Mouse (Mus musculus): ENCODE measurements around the gene Defa23. TPM values are rescaled to one million over a fixed set of nuclear protein-coding genes. Genes with fewer than 3 reads are reported as not detected.
A peak's percentile ranks its signal among the peaks of the same experiment; 100 is the strongest.
"Not testable (repeated sequence)": the region's sequence is repeated elsewhere in the genome, so short reads cannot be mapped to it uniquely, and the experiment has no call there.

Defa23 gene
- total and polyA plus RNA-seq, 3 experiments: not detected

DNA sequence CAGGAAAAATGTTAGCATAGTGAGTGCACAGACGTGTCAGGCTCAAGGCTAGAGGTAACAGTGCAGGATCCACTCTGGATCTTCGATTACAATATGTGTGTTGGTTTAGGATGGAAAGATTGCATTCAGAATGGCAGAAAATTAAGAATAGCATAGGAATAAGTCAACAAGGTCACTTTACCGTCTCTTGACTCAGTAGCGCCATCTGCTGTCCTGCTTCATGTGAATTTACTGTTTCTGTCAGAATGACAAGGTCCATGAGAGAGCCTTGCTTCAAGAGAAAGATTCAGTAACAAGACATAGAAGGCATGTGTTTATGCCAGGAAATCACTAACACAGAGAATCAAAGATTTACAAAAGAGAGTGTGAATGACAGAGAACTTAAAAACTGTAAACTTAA, 38.3 kb downstream of the Defa23 start:
- TF ChIP-seq TAL1 (IDR thresholded peaks at IDR 0.05; ENCODE audit: low read length): no peak
- TF ChIP-seq MAFK (IDR thresholded peaks at IDR 0.05; ENCODE audit: borderline replicate concordance, low read depth, low read length): no peak
- TF ChIP-seq CTCF (IDR thresholded peaks at IDR 0.05 in 2 of 3, conservative IDR thresholded peaks at IDR 0.05 in 1 of 3; ENCODE audit: control insufficient read depth in 1 of 3, insufficient read depth in 1 of 3, low read depth in 2 of 3, low read length in 3 of 3, poor library complexity in 1 of 3, severe bottlenecking in 1 of 3): peak; percentile 38 to 55 (median 49)
- TF ChIP-seq BHLHE40 (IDR thresholded peaks at IDR 0.05; ENCODE audit: borderline replicate concordance, low read depth, low read length): no peak
- TF ChIP-seq CHD1 (IDR thresholded peaks at IDR 0.05; ENCODE audit: low read depth, low read length): no peak
- TF ChIP-seq ETS1 (IDR thresholded peaks at IDR 0.05; ENCODE audit: low read depth, low read length): no peak
- TF ChIP-seq RAD21 (IDR thresholded peaks at IDR 0.05; ENCODE audit: low read depth, low read length): peak; percentile 12
- no peak for TF ChIP-seq RCOR1 (IDR thresholded peaks at IDR 0.05; ENCODE audit: low read depth, low read length)
- TF ChIP-seq KAT2A (conservative IDR thresholded peaks at IDR 0.05; ENCODE audit: low read depth, low read length): no peak
- TF ChIP-seq SMC3 (IDR thresholded peaks at IDR 0.05; ENCODE audit: low read depth, low read length): peak; percentile 50
- TF ChIP-seq NELFE (IDR thresholded peaks at IDR 0.05; ENCODE audit: low read depth, low read length): no peak
- peak; percentile 50 for DNase-seq (ENCODE audit: low read depth, low spot score)
- Histone ChIP-seq H3K4me3 (ENCODE audit: control insufficient read depth in 1 of 2, insufficient read depth in 1 of 2, low read depth in 2 of 2, low read length in 2 of 2) (no peak overlapping the region), H3K4me1 (ENCODE audit: control insufficient read depth in 1 of 2, insufficient read depth in 2 of 2, low read length in 2 of 2) (no peaks in the 10 kb centered on the region), H3K27me3 (ENCODE audit: control insufficient read depth in 1 of 2, insufficient read depth in 2 of 2, low read length in 2 of 2) (no peaks in the 10 kb centered on the region), H3K9me3 (replicated peaks; ENCODE audit: insufficient read depth, low read length) (no peaks in the 10 kb centered on the region), H3K36me3 (ENCODE audit: control insufficient read depth in 1 of 2, insufficient read depth in 2 of 2, low read length in 2 of 2) (no peaks in the 10 kb centered on the region), H3K9ac (ENCODE audit: control insufficient read depth, low read depth, low read length, poor library complexity, severe bottlenecking) (no peak overlapping the region), H3K27ac (ENCODE audit: control insufficient read depth, low read depth, low read length) (no peak overlapping the region), H3K79me2 (ENCODE audit: control insufficient read depth, insufficient read depth, low read length, poor library complexity) (no peaks in the 10 kb centered on the region)

DNA sequence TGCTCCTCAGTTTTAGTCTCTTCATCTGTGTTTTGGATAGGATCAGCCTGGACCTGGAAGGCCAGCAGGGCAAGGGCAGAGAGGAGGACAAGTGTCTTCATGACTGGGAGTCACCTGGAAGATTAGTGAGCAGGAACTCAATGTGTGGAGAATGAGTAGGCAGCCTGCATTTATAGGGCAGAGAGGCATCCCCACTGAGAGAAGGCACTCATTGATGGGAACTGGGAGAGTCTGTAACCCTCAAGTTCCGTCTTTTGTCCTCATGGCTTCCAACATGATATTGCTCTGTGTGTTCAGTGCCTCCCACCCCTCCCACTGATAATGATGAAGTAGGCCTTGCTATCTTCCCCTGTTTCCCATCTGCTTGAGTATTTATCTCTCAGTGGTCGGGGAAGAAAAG, 41.1 kb downstream of the Defa23 start, which contains the start of gene Gm14851:
Gene Gm14851, minus strand, starts transcription at position 101 of the 400 bp plus-strand sequence.
- H3K9me3 ChIP-seq (replicated peaks; ENCODE audit: insufficient read depth, low read length); DNase-seq (ENCODE audit: low read depth, low spot score); H3K27ac ChIP-seq (ENCODE audit: control insufficient read depth, low read depth, low read length); H3K36me3 ChIP-seq (ENCODE audit: control insufficient read depth in 1 of 2, insufficient read depth in 2 of 2, low read length in 2 of 2); H3K27me3 ChIP-seq (ENCODE audit: control insufficient read depth in 1 of 2, insufficient read depth in 2 of 2, low read length in 2 of 2); H3K79me2 ChIP-seq (ENCODE audit: control insufficient read depth, insufficient read depth, low read length, poor library complexity); H3K4me3 ChIP-seq (ENCODE audit: control insufficient read depth in 1 of 2, insufficient read depth in 1 of 2, low read depth in 2 of 2, low read length in 2 of 2); H3K4me1 ChIP-seq (ENCODE audit: control insufficient read depth in 1 of 2, insufficient read depth in 2 of 2, low read length in 2 of 2); H3K9ac ChIP-seq (ENCODE audit: control insufficient read depth, low read depth, low read length, poor library complexity, severe bottlenecking): not testable (repeated sequence)

Other genes starting within 250 kb of the Defa23 start
- not detected in 2 replicates for gene Defb33, start 162.4 kb upstream of the Defa23 start, total RNA-seq (2012; rRNA removed)
- gene Defb33, start 162.4 kb upstream of the Defa23 start, polyA plus RNA-seq (2012; ENCODE audit: insufficient read depth in 1 of 2, insufficient read length in 2 of 2, low read depth in 1 of 2, low replicate concordance in 2 of 2, missing spikeins in 1 of 2): not detected
- not detected in 2 replicates for gene Gm15056, start 152.4 kb upstream of the Defa23 start, total RNA-seq (2012; rRNA removed)
- gene Gm15056, start 152.4 kb upstream of the Defa23 start, polyA plus RNA-seq (2012; ENCODE audit: insufficient read depth in 1 of 2, insufficient read length in 2 of 2, low read depth in 1 of 2, low replicate concordance in 2 of 2, missing spikeins in 1 of 2): not detected
- gene Gm6040, start 133.0 kb upstream of the Defa23 start, total RNA-seq (2012; rRNA removed): not detected in 2 replicates
- not detected for gene Gm6040, start 133.0 kb upstream of the Defa23 start, polyA plus RNA-seq (2012; ENCODE audit: insufficient read depth in 1 of 2, insufficient read length in 2 of 2, low read depth in 1 of 2, low replicate concordance in 2 of 2, missing spikeins in 1 of 2)
- not detected in 2 replicates for gene AY761185, start 110.3 kb upstream of the Defa23 start, total RNA-seq (2012; rRNA removed)
- gene AY761185, start 110.3 kb upstream of the Defa23 start, polyA plus RNA-seq (2012; ENCODE audit: insufficient read depth in 1 of 2, insufficient read length in 2 of 2, low read depth in 1 of 2, low replicate concordance in 2 of 2, missing spikeins in 1 of 2): not detected
- not detected in 2 replicates for gene Defa21, start 29.5 kb upstream of the Defa23 start, total RNA-seq (2012; rRNA removed)
- not detected for gene Defa21, start 29.5 kb upstream of the Defa23 start, polyA plus RNA-seq (2012; ENCODE audit: insufficient read depth in 1 of 2, insufficient read length in 2 of 2, low read depth in 1 of 2, low replicate concordance in 2 of 2, missing spikeins in 1 of 2)
- not detected in 2 replicates for gene Defa35, start 10.0 kb downstream of the Defa23 start, total RNA-seq (2012; rRNA removed)
- not detected for gene Defa35, start 10.0 kb downstream of the Defa23 start, polyA plus RNA-seq (2012; ENCODE audit: insufficient read depth in 1 of 2, insufficient read length in 2 of 2, low read depth in 1 of 2, low replicate concordance in 2 of 2, missing spikeins in 1 of 2)
- gene Defa25, start 29.4 kb downstream of the Defa23 start, total RNA-seq (2012; rRNA removed): not detected in 2 replicates
- gene Defa25, start 29.4 kb downstream of the Defa23 start, polyA plus RNA-seq (2012; ENCODE audit: insufficient read depth in 1 of 2, insufficient read length in 2 of 2, low read depth in 1 of 2, low replicate concordance in 2 of 2, missing spikeins in 1 of 2): not detected
- gene Gm14851, start 41.0 kb downstream of the Defa23 start, total RNA-seq (2012; rRNA removed): not detected in 2 replicates
- gene Gm14851, start 41.0 kb downstream of the Defa23 start, polyA plus RNA-seq (2012; ENCODE audit: insufficient read depth in 1 of 2, insufficient read length in 2 of 2, low read depth in 1 of 2, low replicate concordance in 2 of 2, missing spikeins in 1 of 2): not detected
- gene Defa30, start 79.6 kb downstream of the Defa23 start, total RNA-seq (2012; rRNA removed): not detected in 2 replicates
- gene Defa30, start 79.6 kb downstream of the Defa23 start, polyA plus RNA-seq (2012; ENCODE audit: insufficient read depth in 1 of 2, insufficient read length in 2 of 2, low read depth in 1 of 2, low replicate concordance in 2 of 2, missing spikeins in 1 of 2): not detected
- gene Defa22, start 107.2 kb downstream of the Defa23 start, total RNA-seq (2012; rRNA removed): not detected in 2 replicates
- gene Defa22, start 107.2 kb downstream of the Defa23 start, polyA plus RNA-seq (2012; ENCODE audit: insufficient read depth in 1 of 2, insufficient read length in 2 of 2, low read depth in 1 of 2, low replicate concordance in 2 of 2, missing spikeins in 1 of 2): not detected
- gene Defa31, start 136.6 kb downstream of the Defa23 start, total RNA-seq (2012; rRNA removed): not detected in 2 replicates
- not detected for gene Defa31, start 136.6 kb downstream of the Defa23 start, polyA plus RNA-seq (2012; ENCODE audit: insufficient read depth in 1 of 2, insufficient read length in 2 of 2, low read depth in 1 of 2, low replicate concordance in 2 of 2, missing spikeins in 1 of 2)
- gene Gm15293, start 146.5 kb downstream of the Defa23 start, total RNA-seq (2012; rRNA removed): not detected in 2 replicates
- gene Gm15293, start 146.5 kb downstream of the Defa23 start, polyA plus RNA-seq (2012; ENCODE audit: insufficient read depth in 1 of 2, insufficient read length in 2 of 2, low read depth in 1 of 2, low replicate concordance in 2 of 2, missing spikeins in 1 of 2): not detected
- gene Gm15292, start 194.7 kb downstream of the Defa23 start, total RNA-seq (2012; rRNA removed): not detected in 2 replicates
- gene Gm15292, start 194.7 kb downstream of the Defa23 start, polyA plus RNA-seq (2012; ENCODE audit: insufficient read depth in 1 of 2, insufficient read length in 2 of 2, low read depth in 1 of 2, low replicate concordance in 2 of 2, missing spikeins in 1 of 2): not detected